Mouse (Mus musculus) neural tube, embryonic 14.5 days (tissue): ENCODE measurements around the gene Lrpprc. TPM values are rescaled to one million over a fixed set of nuclear protein-coding genes. Genes with fewer than 3 reads are reported as not detected.
A peak's percentile ranks its signal among the peaks of the same experiment; 100 is the strongest.

ENCODE experiments used
- ATAC-seq: fragments of 200-750 bp; cut with Nextera tagmentation; 2 replicates; pipeline ENCODE4 v1.8.0; 2017; ENCODE audit warnings: low read depth, mild to moderate bottlenecking, moderate TSS enrichment, moderate library complexity
- H3K27ac ChIP-seq: fragments of 300-500 bp; sonication (generic); 2 replicates; pipeline ENCODE4 v1.5.1; 2014; ENCODE audit warnings: low read depth, mild to moderate bottlenecking, control low read depth, low read length, moderate library complexity, mixed read lengths
- H3K27me3 ChIP-seq: fragments of 300-500 bp; sonication (generic); 2 replicates; pipeline ENCODE4 v1.6.1; 2014; ENCODE audit warnings: low read length; ENCODE audit not compliant: control insufficient read depth, insufficient read depth
- H3K36me3 ChIP-seq: fragments of 300-500 bp; sonication (generic); 2 replicates; pipeline ENCODE4 v1.6.1; 2014; ENCODE audit warnings: low read length, mixed read lengths; ENCODE audit not compliant: control insufficient read depth, insufficient read depth
- H3K4me1 ChIP-seq: fragments of 300-500 bp; sonication (generic); 2 replicates; pipeline ENCODE4 v1.6.1; 2014; ENCODE audit warnings: low read length; ENCODE audit not compliant: control insufficient read depth, insufficient read depth
- H3K4me2 ChIP-seq: fragments of 300-500 bp; sonication (generic); 2 replicates; pipeline ENCODE4 v1.6.1; 2014; ENCODE audit warnings: mild to moderate bottlenecking, low read depth, low read length, control low read depth
- H3K4me3 ChIP-seq: fragments of 300-500 bp; sonication (generic); 2 replicates; pipeline ENCODE4 v1.5.1; 2014; ENCODE audit warnings: low read depth, low read length, control low read depth, mixed read lengths
- H3K9ac ChIP-seq: fragments of 300-500 bp; sonication (generic); replicated peaks from 2 replicates; pipeline ENCODE4 v1.6.1; 2014; ENCODE audit warnings: low read depth, mild to moderate bottlenecking, control low read depth, low read length, mixed read lengths
- H3K9me3 ChIP-seq: fragments of 300-500 bp; sonication (generic); 2 replicates; pipeline ENCODE4 v1.6.1; 2016; ENCODE audit warnings: low read length; ENCODE audit not compliant: control insufficient read depth
- WGBS: fragments of 180-500 bp; shearing (Covaris S2); extraction: QIAGEN DNeasy Blood & Tissue Kit; methylation state at CpG from one replicate; pipeline ENCODE4 v1.1.7; 2014; 5-methylcytosine and 5-hydroxymethylcytosine counted together
- polyA plus RNA-seq: library from polyadenylated mRNA; unstranded; fragments of >200 nt; fragmentation: Nextera tagmentation; extraction: Ambion mirVana; gene quantifications from 2 replicates; pipeline ENCODE4 v1.2.1, GENCODE M21; 2014

Gene Lrpprc
- polyA plus RNA-seq, 1 experiment from 2014 or later = 53.1 TPM

DNA sequence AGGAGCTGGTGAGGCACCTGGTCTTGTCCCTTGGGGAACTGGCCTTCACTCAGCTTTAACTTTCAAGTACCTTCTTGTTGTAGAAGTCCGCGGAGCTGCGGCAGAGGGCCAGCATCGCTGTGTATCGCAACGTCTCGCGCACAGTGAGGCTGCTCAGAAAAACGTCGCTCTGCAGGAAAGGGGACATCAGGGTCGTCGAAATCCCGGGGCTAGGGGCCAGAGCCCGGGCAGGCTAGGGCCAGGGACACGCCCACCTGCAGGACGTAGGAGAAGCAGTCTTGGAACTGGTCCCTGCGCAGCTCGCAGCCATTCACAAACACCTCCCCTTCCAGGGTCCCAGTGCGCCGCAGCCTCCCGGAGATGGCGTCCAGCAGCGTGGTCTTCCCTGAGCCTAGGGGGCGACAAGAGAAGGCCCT is 114.6 kb downstream of the Lrpprc start, which contains the start of gene Abcg8:
Gene Abcg8, plus strand, starts transcription at position 352 of the 416 bp plus-strand sequence.
- ATAC-seq = peak; percentile 17; the same call in 1 of the 2 replicates

GRCm38 (mm10) chr17:84675204-84675603 is 115.4 kb downstream of the Lrpprc start:
- Histone ChIP-seq H3K27ac (no peak overlapping the region), H3K4me3 (no peak overlapping the region), H3K36me3 (no peaks in the 10 kb centered on the region), H3K4me2 (no peak overlapping the region), H3K9ac (no peak overlapping the region), H3K9me3 (no peaks in the 10 kb centered on the region), H3K4me1 (peaks cover 3% of the 10 kb centered on the region; the same call in 1 of the 2 replicates), H3K27me3 (no peaks in the 10 kb centered on the region)
- 74% methylated on average over 4 of the region's 4 CpGs for WGBS
- no peak for ATAC-seq

More for the DNA sequence above, 114.6 kb downstream of the Lrpprc start, which contains the start of gene Abcg8:
- Histone ChIP-seq H3K36me3 (no peaks in the 10 kb centered on the region), H3K4me3 (peak within 1 kb of the TSS; percentile 14; the same call in 1 of the 2 replicates), H3K9ac (peak within 1 kb of the TSS; percentile 25), H3K4me1 (peaks cover 3% of the 10 kb centered on the region; the same call in 1 of the 2 replicates), H3K9me3 (no peaks in the 10 kb centered on the region), H3K27ac (no peak within 1 kb of the TSS), H3K4me2 (peak within 1 kb of the TSS; percentile 50), H3K27me3 (no peaks in the 10 kb centered on the region)
- 1% methylated on average over 24 of the region's 24 CpGs for WGBS

DNA sequence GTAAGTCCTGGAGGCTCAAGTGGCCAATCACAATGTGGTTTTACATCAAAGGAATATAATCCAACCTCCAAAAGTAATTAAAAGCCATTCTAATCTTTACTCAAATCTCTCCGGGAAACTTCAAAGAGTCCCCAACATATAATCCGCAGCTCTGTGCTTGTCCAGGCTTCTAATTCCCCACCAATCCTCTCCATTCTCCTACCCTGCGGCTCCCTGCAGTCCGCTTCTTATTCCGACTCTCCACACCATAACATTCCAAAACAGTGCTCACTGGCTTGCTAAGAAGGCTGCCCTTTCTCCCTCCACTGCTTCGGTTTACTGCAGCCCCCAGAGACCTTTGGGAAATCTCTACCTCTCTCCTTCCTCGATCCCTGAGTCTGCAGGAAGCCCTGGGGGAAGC is 116.5 kb downstream of the Lrpprc start:
- 45% methylated on average over 7 of the region's 7 CpGs for WGBS
- no peak overlapping the region for H3K9ac ChIP-seq
- peaks cover 3% of the 10 kb centered on the region; the same call in 1 of the 2 replicates for H3K4me1 ChIP-seq
- H3K4me2 ChIP-seq = no peak overlapping the region
- H3K27me3 ChIP-seq = no peaks in the 10 kb centered on the region
- H3K36me3 ChIP-seq = no peaks in the 10 kb centered on the region
- H3K27ac ChIP-seq = no peak overlapping the region
- ATAC-seq = no peak
- no peak overlapping the region for H3K4me3 ChIP-seq
- H3K9me3 ChIP-seq = no peaks in the 10 kb centered on the region

DNA sequence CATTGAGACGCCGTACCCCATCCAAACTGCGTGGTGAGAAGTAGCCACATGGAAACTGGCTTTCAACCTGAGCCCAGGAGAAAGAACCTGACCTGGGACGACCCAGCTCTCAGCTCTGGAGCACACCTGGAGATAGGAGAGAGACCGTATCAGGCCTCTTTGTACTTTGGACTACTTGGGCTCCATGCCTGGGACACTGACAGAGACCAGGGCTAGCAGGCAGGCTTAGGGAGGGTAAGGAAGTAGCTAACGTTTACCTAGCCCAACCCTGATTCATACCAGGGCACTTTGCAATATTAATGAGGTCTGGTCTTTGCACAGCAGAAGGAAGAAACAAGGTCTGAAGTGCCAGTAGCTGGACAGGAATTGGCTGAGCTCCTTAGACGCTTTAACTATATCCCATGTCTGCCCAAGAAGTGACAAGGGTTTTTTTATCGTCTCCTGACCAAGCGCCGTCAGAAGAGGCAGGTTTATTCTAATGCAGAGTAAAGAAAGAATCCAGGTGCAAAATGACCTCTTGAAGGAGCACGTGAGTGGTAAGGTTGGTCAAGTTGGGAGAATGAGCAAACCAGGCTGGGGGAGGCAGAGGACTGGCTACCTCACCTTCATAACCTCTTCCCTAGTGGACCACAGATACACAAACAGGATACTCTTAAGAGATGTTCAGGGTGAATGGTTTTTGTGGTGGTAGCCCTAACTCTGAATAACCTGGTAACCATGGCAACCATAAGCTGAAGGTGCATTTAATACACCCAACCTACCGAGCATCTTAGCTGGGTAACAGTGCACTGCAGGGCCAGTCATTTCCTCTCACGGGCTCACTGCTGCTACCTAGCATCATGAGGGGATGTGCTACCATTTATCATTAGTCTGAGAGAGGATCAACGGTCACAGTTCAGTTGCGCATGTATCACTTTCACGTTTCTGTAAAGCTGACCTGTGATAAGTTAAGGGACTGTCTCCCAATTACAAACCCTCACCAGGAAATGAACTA is 117.9 kb downstream of the Lrpprc start:
- 80% methylated on average over 16 of the region's 16 CpGs for WGBS
- ATAC-seq = no peak

DNA sequence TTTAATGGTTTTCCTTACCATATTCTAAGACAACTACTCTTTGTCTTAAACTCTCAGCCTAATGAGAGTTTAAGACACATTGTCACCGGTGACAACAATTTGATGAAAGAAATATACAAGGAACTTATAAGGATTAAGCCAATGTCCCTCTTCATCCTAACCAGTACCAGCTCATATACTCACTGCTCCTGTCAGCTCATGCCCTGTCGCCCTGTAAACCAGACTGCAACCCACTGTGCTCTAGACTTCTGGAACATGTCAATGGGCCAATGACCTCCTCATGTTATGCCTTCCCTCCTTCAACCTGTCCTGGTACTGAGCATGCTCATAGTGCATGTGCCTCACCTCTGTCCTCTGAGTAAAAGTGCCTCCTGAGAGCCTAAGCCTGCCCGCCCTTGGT is 122.7 kb downstream of the Lrpprc start:
- Histone ChIP-seq H3K4me3 (no peak overlapping the region), H3K4me1 (no peaks in the 10 kb centered on the region; the same call in 1 of the 2 replicates), H3K36me3 (no peaks in the 10 kb centered on the region), H3K27me3 (no peaks in the 10 kb centered on the region), H3K27ac (no peak overlapping the region), H3K9ac (no peak overlapping the region), H3K4me2 (no peak overlapping the region), H3K9me3 (no peaks in the 10 kb centered on the region)
- ATAC-seq = no peak
- 92% methylated on average over 3 of the region's 3 CpGs for WGBS

More for the DNA sequence above, 117.9 kb downstream of the Lrpprc start:
- Histone ChIP-seq H3K4me2 (no peak overlapping the region), H3K9ac (no peak overlapping the region), H3K27ac (no peak overlapping the region), H3K9me3 (no peaks in the 10 kb centered on the region), H3K4me1 (peaks cover 3% of the 10 kb centered on the region; the same call in 1 of the 2 replicates), H3K27me3 (no peaks in the 10 kb centered on the region), H3K4me3 (no peak overlapping the region), H3K36me3 (no peaks in the 10 kb centered on the region)

GRCm38 (mm10) chr17:84665691-84666090 is 124.9 kb downstream of the Lrpprc start:
- Histone ChIP-seq H3K4me3 (no peak overlapping the region), H3K36me3 (no peaks in the 10 kb centered on the region), H3K9ac (no peak overlapping the region), H3K4me2 (no peak overlapping the region), H3K4me1 (no peaks in the 10 kb centered on the region; the same call in 1 of the 2 replicates), H3K9me3 (no peaks in the 10 kb centered on the region), H3K27ac (no peak overlapping the region), H3K27me3 (no peaks in the 10 kb centered on the region)
- ATAC-seq = no peak
- WGBS = 18% methylated on average over 9 of the region's 9 CpGs

DNA sequence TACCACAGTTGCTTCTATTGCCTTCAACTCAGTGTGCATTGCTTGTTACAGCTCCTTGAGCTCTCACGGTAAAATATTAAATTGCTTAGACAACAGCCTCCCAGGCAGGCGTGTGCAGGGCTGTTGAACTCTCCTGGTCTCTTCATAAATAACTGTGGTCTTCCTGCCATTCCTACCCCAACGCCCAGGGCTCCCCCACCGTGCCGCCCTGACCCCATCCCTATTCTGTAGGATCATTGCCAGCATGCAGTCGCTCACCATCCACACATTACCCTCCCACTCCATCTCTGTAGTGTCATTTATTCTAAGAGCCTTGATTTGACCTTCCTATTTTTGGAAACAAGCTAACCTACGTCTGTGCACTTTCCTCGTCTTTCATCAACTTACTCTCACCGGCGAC is 125.5 kb downstream of the Lrpprc start:
- no peaks in the 10 kb centered on the region for H3K9me3 ChIP-seq
- H3K9ac ChIP-seq = no peak overlapping the region
- ATAC-seq = no peak
- 24% methylated on average over 10 of the region's 10 CpGs for WGBS
- H3K27ac ChIP-seq = no peak overlapping the region
- H3K4me3 ChIP-seq = no peak overlapping the region
- no peaks in the 10 kb centered on the region for H3K36me3 ChIP-seq
- no peak overlapping the region for H3K4me2 ChIP-seq
- H3K27me3 ChIP-seq = no peaks in the 10 kb centered on the region
- no peaks in the 10 kb centered on the region; the same call in 1 of the 2 replicates for H3K4me1 ChIP-seq

GRCm38 (mm10) chr17:84658951-84659350 is 131.6 kb downstream of the Lrpprc start:
- WGBS = 64% methylated on average over 8 of the region's 8 CpGs
- ATAC-seq = no peak
- H3K4me3 ChIP-seq = no peak overlapping the region
- H3K27ac ChIP-seq = no peak overlapping the region
- peaks cover 9% of the 10 kb centered on the region; the same call in 1 of the 2 replicates for H3K4me1 ChIP-seq
- H3K4me2 ChIP-seq = no peak overlapping the region
- no peaks in the 10 kb centered on the region for H3K36me3 ChIP-seq
- H3K27me3 ChIP-seq = no peaks in the 10 kb centered on the region
- no peaks in the 10 kb centered on the region for H3K9me3 ChIP-seq
- H3K9ac ChIP-seq = no peak overlapping the region

- H3K4me1 ChIP-seq = peaks cover 9% of the 10 kb centered on the region; the same call in 1 of the 2 replicates
- ATAC-seq = no peak
- H3K9me3 ChIP-seq = no peaks in the 10 kb centered on the region
- no peak overlapping the region for H3K27ac ChIP-seq
- H3K36me3 ChIP-seq = no peaks in the 10 kb centered on the region
- no peak overlapping the region for H3K4me2 ChIP-seq
- WGBS = 46% methylated on average over 5 of the region's 5 CpGs
- no peaks in the 10 kb centered on the region for H3K27me3 ChIP-seq
- no peak overlapping the region for H3K9ac ChIP-seq
- no peak overlapping the region for H3K4me3 ChIP-seq
Observed at GRCm38 (mm10) chr17:84658195-84658594, 132.4 kb downstream of the Lrpprc start.
